Mouse (Mus musculus) CH12.LX (cell line): Measurements from ENCODE around the gene Aff3. TPM values are rescaled to one million over a fixed set of nuclear protein-coding genes. Genes with fewer than 3 reads are reported as not detected.

Experiments used
- DNase-seq: peaks from one replicate; pipeline ENCODE4 v3.0.0-alpha.2; 2013; ENCODE audit errors: extremely low read depth
- H3K27ac ChIP-seq: 2 replicates; pipeline ENCODE4 v1.5.1; 2012; ENCODE audit warnings: low read depth, mild to moderate bottlenecking, control low read depth, moderate library complexity; ENCODE audit not compliant: insufficient read depth
- H3K27me3 ChIP-seq: replicated peaks from 2 replicates; pipeline ENCODE3; 2012; ENCODE audit warnings: inconsistent platforms
- H3K36me3 ChIP-seq, 2 experiments: replicated peaks in 1 of 2; 2 replicates each; pipeline versions ENCODE3 to v1.6.1; 2012; ENCODE audit warnings: inconsistent platforms in 1 of 2, low read length in 1 of 2, mild to moderate bottlenecking in 1 of 2, mixed read lengths in 1 of 2, moderate library complexity in 1 of 2; ENCODE audit not compliant: control insufficient read depth in 1 of 2, insufficient read depth in 1 of 2
- H3K4me1 ChIP-seq, 2 experiments: 2 replicates each; pipeline ENCODE4 v1.6.1; 2012; ENCODE audit warnings: inconsistent platforms in 1 of 2, moderate library complexity in 1 of 2; ENCODE audit not compliant: insufficient read depth in 2 of 2, control insufficient read depth in 1 of 2
- H3K4me2 ChIP-seq: 2 replicates; pipeline ENCODE4 v1.6.1; 2012; ENCODE audit warnings: low read depth, mild to moderate bottlenecking, control low read depth; ENCODE audit not compliant: poor library complexity, insufficient read depth, severe bottlenecking
- H3K4me3 ChIP-seq, 3 experiments: fragments of 150-350 bp in 1 of 3; sonication (generic) in 1 of 3; replicated peaks in 1 of 3; 2 replicates each; pipeline versions ENCODE3 to v1.5.1; 2011 to 2012; ENCODE audit warnings: low read depth in 2 of 3, low read length in 2 of 3, mild to moderate bottlenecking in 2 of 3, moderate library complexity in 2 of 3, control low read depth in 1 of 3, improper control_type of control experiment in 1 of 3, inconsistent platforms in 1 of 3, mixed read lengths in 1 of 3; ENCODE audit not compliant: poor library complexity in 1 of 3
- H3K79me2 ChIP-seq: replicated peaks from 2 replicates; pipeline ENCODE4 v1.6.1; 2012; ENCODE audit warnings: mild to moderate bottlenecking, moderate library complexity; ENCODE audit not compliant: control insufficient read depth, poor library complexity, insufficient read depth, severe bottlenecking; ENCODE audit errors: extremely low read depth
- H3K9ac ChIP-seq: 2 replicates; pipeline ENCODE4 v1.6.1; 2012; ENCODE audit warnings: low read depth, mild to moderate bottlenecking, control low read depth, moderate library complexity; ENCODE audit not compliant: insufficient read depth
- H3K9me3 ChIP-seq: replicated peaks from 2 replicates; pipeline ENCODE3; 2012; ENCODE audit warnings: low read length, inconsistent platforms, mixed read lengths
- E2F4 ChIP-seq: IDR thresholded peaks from 2 replicates; pipeline ENCODE4 v1.6.1; 2011; ENCODE audit warnings: low read depth, low read length, improper control_type of control experiment; ENCODE audit not compliant: insufficient replicate concordance
- ELF1 ChIP-seq: IDR thresholded peaks from 2 replicates; pipeline ENCODE4 v1.6.1; 2014; ENCODE audit warnings: low read depth, mild to moderate bottlenecking, inconsistent platforms, low read length, improper control_type of control experiment
- ETS1 ChIP-seq: conservative IDR thresholded peaks from 2 replicates; pipeline ENCODE4 v1.6.1; 2012; ENCODE audit warnings: low read depth, mild to moderate bottlenecking, inconsistent platforms, low read length, improper control_type of control experiment, moderate library complexity
- HCFC1 ChIP-seq: IDR thresholded peaks from 2 replicates; pipeline ENCODE4 v1.6.1; 2012; ENCODE audit warnings: low read depth, mild to moderate bottlenecking, inconsistent platforms, low read length, improper control_type of control experiment
- IRF4 ChIP-seq: IDR thresholded peaks from 2 replicates; pipeline ENCODE4 v1.6.1; 2014; ENCODE audit warnings: low read depth, mild to moderate bottlenecking, inconsistent platforms, low read length, improper control_type of control experiment
- JUND ChIP-seq: conservative IDR thresholded peaks from 2 replicates; pipeline ENCODE4 v1.6.1; 2011; ENCODE audit warnings: low read depth, low read length, improper control_type of control experiment
- MAFK ChIP-seq: IDR thresholded peaks from 2 replicates; pipeline ENCODE4 v1.6.1; 2011; ENCODE audit warnings: low read length, improper control_type of control experiment; ENCODE audit not compliant: insufficient replicate concordance
- MAZ ChIP-seq: IDR thresholded peaks from 2 replicates; pipeline ENCODE4 v1.6.1; 2012; ENCODE audit warnings: low read depth, mild to moderate bottlenecking, inconsistent platforms, low read length, improper control_type of control experiment, moderate library complexity
- MXI1 ChIP-seq: IDR thresholded peaks from 2 replicates; pipeline ENCODE4 v1.6.1; 2011; ENCODE audit warnings: mild to moderate bottlenecking, low read depth, low read length, improper control_type of control experiment
- PAX5 ChIP-seq: IDR thresholded peaks from 2 replicates; pipeline ENCODE4 v1.6.1; 2012; ENCODE audit warnings: low read length, inconsistent platforms, mixed read lengths
- POLR2AphosphoS2 ChIP-seq: IDR thresholded peaks from 2 replicates; pipeline ENCODE4 v1.6.1; 2011; ENCODE audit warnings: low read depth, low read length, improper control_type of control experiment
- RCOR1 ChIP-seq: conservative IDR thresholded peaks from 2 replicates; pipeline ENCODE4 v1.6.1; 2012; ENCODE audit warnings: low read depth, mild to moderate bottlenecking, inconsistent platforms, low read length, improper control_type of control experiment
- SMC3 ChIP-seq: IDR thresholded peaks from 2 replicates; pipeline ENCODE4 v1.6.1; 2011; ENCODE audit warnings: low read depth, low read length, improper control_type of control experiment
- USF2 ChIP-seq: conservative IDR thresholded peaks from 2 replicates; pipeline ENCODE4 v1.6.1; 2011; ENCODE audit warnings: low read depth, low read length, improper control_type of control experiment
- ZMIZ1 ChIP-seq: IDR thresholded peaks from 2 replicates; pipeline ENCODE4 v1.6.1; 2012; ENCODE audit warnings: low read depth, mild to moderate bottlenecking, inconsistent platforms, low read length, improper control_type of control experiment
- dilution Hi-C: fragments of 300-500 bp; cut with MboI; formaldehyde crosslinking; loops from 2 replicates; pipeline ENCODE4 v1.14.3; 2020; ENCODE audit warnings: low sequenced_read_pairs; ENCODE audit not compliant: extremely low pct_unique_long_range_greater_than_20kb, extremely low pct_ligation_motif_present
- in situ Hi-C: fragments of 300-500 bp; cut with MboI; formaldehyde crosslinking; loops from 3 replicates; pipeline ENCODE4 v1.14.3; 2019; ENCODE audit warnings: low sequenced_read_pairs, low pct_ligation_motif_present, low pct_unique_long_range_greater_than_20kb, mixed read lengths
- polyA plus RNA-seq: library from polyadenylated mRNA; unstranded; fragments of >175 nt; gene quantifications from 2 replicates; pipeline ENCODE4 v1.2.1, GENCODE M21; 2012; ENCODE audit warnings: low read depth; ENCODE audit not compliant: insufficient read length
- total RNA-seq, 2 experiments: library from RNA; depleted of rRNA; stranded (reverse); fragments of 300-350 nt in 1 of 2; fragments of >200 nt in 1 of 2; gene quantifications; 2 replicates each; pipeline ENCODE4 v1.2.3; 2012 to 2014

The Aff3 gene
- total and polyA plus RNA-seq, 3 experiments, result 5.1 to 29.9 (median 7.7) TPM

GRCm38 (mm10) chr1:38565295-38565777, 99.4 kb downstream of the Aff3 start:
- no peak overlapping the region for H3K27ac ChIP-seq
- no peak overlapping the region for H3K4me3 ChIP-seq
- TF ChIP-seq SMC3, result no peak
- TF ChIP-seq PAX5, result no peak
- TF ChIP-seq RCOR1, result no peak
- no peaks in the 10 kb centered on the region for H3K27me3 ChIP-seq
- no peak overlapping the region for H3K9ac ChIP-seq
- H3K36me3 ChIP-seq, result peaks cover 0 to 61% of the 10 kb centered on the region in 2 experiments
- no peaks in the 10 kb centered on the region for H3K9me3 ChIP-seq
- DNase-seq, result no peak
- no peak overlapping the region for H3K4me2 ChIP-seq
- no peaks in the 10 kb centered on the region for H3K79me2 ChIP-seq
- dilution Hi-C loops, result no loop called here
- peaks cover 0 to 32% of the 10 kb centered on the region in 2 experiments; a peak in 2 of 4 replicates for H3K4me1 ChIP-seq
- in situ Hi-C loops, result no loop called here

DNA sequence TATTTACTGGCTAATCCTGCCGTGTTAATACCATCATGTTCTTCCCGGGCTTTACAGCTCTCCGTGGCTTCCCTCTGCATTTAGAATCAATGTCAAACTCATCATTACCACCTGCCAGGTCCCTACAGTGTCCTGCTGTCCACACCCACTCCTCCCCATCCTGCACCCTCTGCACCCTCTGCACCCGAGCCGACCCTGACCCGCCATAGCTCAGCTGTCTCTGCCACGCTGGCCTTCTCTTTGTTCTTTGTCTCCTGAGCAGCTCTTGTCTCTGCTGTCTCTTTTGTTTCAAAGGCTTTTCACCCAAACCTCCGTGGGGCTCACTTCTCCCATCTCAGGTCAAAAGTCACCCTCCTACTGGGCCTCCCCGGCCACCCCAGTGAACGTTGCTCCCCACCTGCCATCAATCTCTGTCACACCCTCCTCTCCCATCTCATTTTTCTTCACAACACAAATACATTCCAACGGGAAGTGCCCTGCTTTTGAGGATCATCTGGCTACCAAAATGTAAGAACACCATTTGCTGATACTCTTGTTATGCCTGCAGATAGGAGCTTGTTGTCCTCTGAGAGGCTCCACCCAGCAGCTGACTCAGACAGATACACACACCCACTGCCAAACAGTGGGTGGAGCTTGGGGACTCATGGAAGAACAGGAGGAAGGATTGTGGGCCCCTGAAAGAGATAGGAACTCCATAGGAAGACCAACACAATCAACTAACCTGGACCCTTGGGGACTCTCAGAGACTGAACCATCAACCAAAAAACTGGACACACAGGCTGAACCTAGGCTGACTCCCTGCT, 102.2 kb downstream of the Aff3 start:
- DNase-seq, result no peak
- no peak overlapping the region for H3K27ac ChIP-seq
- H3K4me2 ChIP-seq, result no peak overlapping the region
- in situ Hi-C loops (no loop called here), dilution Hi-C loops (no loop called here)
- H3K36me3 ChIP-seq, result peaks cover 0 to 48% of the 10 kb centered on the region in 2 experiments
- H3K4me3 ChIP-seq, result no peak overlapping the region
- no peaks in the 10 kb centered on the region for H3K79me2 ChIP-seq
- TF ChIP-seq ELF1, result no peak
- TF ChIP-seq MAZ, result no peak
- no peak for TF ChIP-seq ZMIZ1
- no peak for TF ChIP-seq PAX5
- H3K9me3 ChIP-seq, result no peaks in the 10 kb centered on the region
- H3K27me3 ChIP-seq, result no peaks in the 10 kb centered on the region
- H3K9ac ChIP-seq, result no peak overlapping the region
- H3K4me1 ChIP-seq, result peaks cover 5 to 41% of the 10 kb centered on the region in 2 experiments; a peak in 3 of 4 replicates

DNA sequence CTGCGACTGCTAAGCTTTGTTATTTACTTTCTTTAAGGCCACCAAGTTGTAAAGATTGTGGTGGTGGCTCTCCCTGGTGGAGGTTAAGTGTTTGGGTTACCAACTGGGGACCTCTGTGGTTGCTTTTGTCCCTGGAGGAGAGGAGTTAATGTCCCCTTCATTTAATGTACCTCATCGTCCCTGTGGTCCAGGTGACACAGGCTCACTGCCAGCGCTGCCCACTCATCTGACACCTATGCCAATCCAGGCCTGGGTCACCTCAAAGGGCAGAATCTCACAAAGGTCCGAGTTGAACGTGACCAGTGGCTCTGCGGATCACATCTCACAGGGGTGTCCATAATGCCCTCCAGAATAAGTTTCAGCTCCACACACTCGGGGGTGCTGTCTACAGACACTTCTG, 103.4 kb downstream of the Aff3 start:
- Histone ChIP-seq H3K79me2 (no peaks in the 10 kb centered on the region), H3K4me2 (no peak overlapping the region), H3K36me3 (peaks cover 0 to 45% of the 10 kb centered on the region in 2 experiments), H3K4me3 (no peak overlapping the region), H3K9me3 (no peaks in the 10 kb centered on the region), H3K9ac (no peak overlapping the region), H3K27ac (no peak overlapping the region), H3K4me1 (peaks cover 8 to 46% of the 10 kb centered on the region in 2 experiments), H3K27me3 (no peaks in the 10 kb centered on the region)
- no peak for TF ChIP-seq ELF1
- no peak for TF ChIP-seq HCFC1
- TF ChIP-seq E2F4, result no peak
- no peak for TF ChIP-seq IRF4
- no peak for TF ChIP-seq USF2
- no peak for TF ChIP-seq MAFK
- TF ChIP-seq PAX5, result no peak
- TF ChIP-seq SMC3, result no peak
- TF ChIP-seq POLR2AphosphoS2, result no peak
- no peak for TF ChIP-seq MXI1
- no peak for TF ChIP-seq JUND
- TF ChIP-seq ETS1, result no peak
- dilution Hi-C loops (no loop called here), in situ Hi-C loops (no loop called here)
- DNase-seq, result no peak
